Mouse (Mus musculus): ENCODE results near the gene Abcc12. TPM values are rescaled to one million over a fixed set of nuclear protein-coding genes. Genes with fewer than 3 reads are reported as not detected.

The Abcc12 gene
- total and polyA plus RNA-seq, 3 experiments = 0.10 TPM; not detected in 2

DNA sequence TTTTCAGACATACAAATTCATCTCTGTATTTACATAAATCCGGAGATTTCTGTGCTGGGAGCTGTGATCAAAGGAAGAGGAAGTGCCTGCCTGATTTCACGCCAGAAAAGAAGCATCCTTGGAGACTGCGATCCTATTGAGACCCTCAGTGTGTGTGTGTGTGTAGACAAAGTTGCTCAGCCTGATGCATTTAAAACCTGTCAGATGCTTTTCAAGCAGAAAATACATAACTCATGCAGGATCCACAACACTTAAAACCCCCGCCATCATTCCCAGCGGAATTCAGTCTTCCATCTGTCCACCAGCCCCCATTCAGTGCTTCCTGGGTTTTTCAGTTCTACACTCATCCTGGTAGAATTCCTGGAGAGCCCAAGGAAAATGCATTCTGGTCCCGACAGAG is 107.4 kb downstream of the Abcc12 start:
- no peak for DNase-seq
- H3K4me1 ChIP-seq (ENCODE audit: control insufficient read depth, insufficient read depth, low read length) = no peaks in the 10 kb centered on the region
- intact Hi-C loops (cut with DNase I) = no loop called here
- H3K36me3 ChIP-seq (ENCODE audit: control insufficient read depth, insufficient read depth, low read length) = no peaks in the 10 kb centered on the region
- H3K79me2 ChIP-seq (replicated peaks; ENCODE audit: control insufficient read depth, insufficient read depth, low read length) = no peaks in the 10 kb centered on the region
- no peak overlapping the region for H3K9ac ChIP-seq (ENCODE audit: low read depth, low read length)
- no peak overlapping the region for H3K27ac ChIP-seq
- H3K27me3 ChIP-seq (ENCODE audit: control insufficient read depth, insufficient read depth, low read length) = no peaks in the 10 kb centered on the region
- no peak for TF ChIP-seq POLR2A (IDR thresholded peaks at IDR 0.05; ENCODE audit: insufficient read depth, low read depth, low read length)
- no peak for TF ChIP-seq EP300 (IDR thresholded peaks at IDR 0.05; ENCODE audit: insufficient read depth, low read depth, low read length)
- no peak for TF ChIP-seq CTCF (IDR thresholded peaks at IDR 0.05)
- no peak overlapping the region for H3K4me3 ChIP-seq
- WGBS = 65% methylated on average over 6 of the region's 6 CpGs

DNA sequence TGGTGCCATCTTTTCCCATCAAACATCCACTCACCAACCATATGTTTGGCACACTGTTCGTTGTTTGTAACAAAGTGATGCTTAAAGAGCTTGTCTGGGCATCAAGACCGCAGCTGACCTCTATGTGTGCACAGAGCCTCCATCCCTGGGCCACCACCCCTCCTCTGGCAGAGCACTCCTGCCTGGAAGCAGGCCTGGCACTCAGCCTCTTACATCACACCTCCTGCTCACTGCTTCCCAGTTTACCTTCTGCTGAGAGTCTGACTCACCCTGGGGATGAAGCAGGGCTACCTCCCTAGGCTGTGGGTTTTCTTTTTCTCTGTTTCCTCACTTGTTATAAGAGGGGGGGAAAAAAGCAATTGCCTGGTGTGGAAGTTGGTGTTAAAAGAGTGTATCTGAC is 109.8 kb downstream of the Abcc12 start:
- Histone ChIP-seq H3K27me3 (ENCODE audit: control insufficient read depth, insufficient read depth, low read length) (no peaks in the 10 kb centered on the region), H3K27ac (no peak overlapping the region), H3K79me2 (replicated peaks; ENCODE audit: control insufficient read depth, insufficient read depth, low read length) (no peaks in the 10 kb centered on the region), H3K4me1 (ENCODE audit: control insufficient read depth, insufficient read depth, low read length) (no peaks in the 10 kb centered on the region), H3K36me3 (ENCODE audit: control insufficient read depth, insufficient read depth, low read length) (no peaks in the 10 kb centered on the region), H3K4me3 (no peak overlapping the region), H3K9ac (ENCODE audit: low read depth, low read length) (no peak overlapping the region)
- no peak for TF ChIP-seq CTCF (IDR thresholded peaks at IDR 0.05)
- no peak for TF ChIP-seq POLR2A (IDR thresholded peaks at IDR 0.05; ENCODE audit: insufficient read depth, low read depth, low read length)
- TF ChIP-seq EP300 (IDR thresholded peaks at IDR 0.05; ENCODE audit: insufficient read depth, low read depth, low read length) = no peak
- DNase-seq = no peak
- intact Hi-C loops (cut with DNase I) = no loop called here
- WGBS = 80% methylated on average over 2 of the region's 2 CpGs

DNA sequence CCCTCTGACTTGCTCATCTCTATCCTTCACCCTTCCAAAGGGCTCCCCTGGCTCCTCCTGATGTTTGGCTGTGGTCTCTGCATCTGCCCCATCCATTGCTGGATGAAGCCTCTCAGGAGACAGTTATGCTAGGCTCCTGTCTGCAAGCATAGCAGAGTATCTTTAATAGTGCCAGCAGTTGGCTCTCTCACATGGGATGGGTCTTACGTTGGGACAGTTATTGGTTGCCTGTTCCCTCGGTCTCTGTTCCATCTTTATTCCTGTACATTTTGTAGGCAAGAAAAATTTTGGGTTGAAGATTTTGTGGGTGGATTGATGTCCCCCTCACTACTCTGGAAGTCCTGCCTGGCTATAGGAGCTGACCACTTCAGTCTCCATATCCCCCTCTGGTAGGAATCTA is 117.3 kb downstream of the Abcc12 start:
- H3K9ac ChIP-seq (ENCODE audit: low read depth, low read length) = no peak overlapping the region
- no peaks in the 10 kb centered on the region for H3K27me3 ChIP-seq (ENCODE audit: control insufficient read depth, insufficient read depth, low read length)
- intact Hi-C loops (cut with DNase I) = no loop called here
- no peaks in the 10 kb centered on the region for H3K79me2 ChIP-seq (replicated peaks; ENCODE audit: control insufficient read depth, insufficient read depth, low read length)
- H3K4me3 ChIP-seq = no peak overlapping the region
- no peaks in the 10 kb centered on the region for H3K36me3 ChIP-seq (ENCODE audit: control insufficient read depth, insufficient read depth, low read length)
- DNase-seq = no peak
- H3K27ac ChIP-seq = no peak overlapping the region
- TF ChIP-seq CTCF (IDR thresholded peaks at IDR 0.05) (no peak), POLR2A (IDR thresholded peaks at IDR 0.05; ENCODE audit: insufficient read depth, low read depth, low read length) (no peak), EP300 (IDR thresholded peaks at IDR 0.05; ENCODE audit: insufficient read depth, low read depth, low read length) (no peak)
- 91% methylated on average over 2 of the region's 2 CpGs for WGBS
- H3K4me1 ChIP-seq (ENCODE audit: control insufficient read depth, insufficient read depth, low read length) = no peaks in the 10 kb centered on the region

- no peaks in the 10 kb centered on the region for H3K79me2 ChIP-seq (replicated peaks; ENCODE audit: control insufficient read depth, insufficient read depth, low read length)
- H3K9ac ChIP-seq (ENCODE audit: low read depth, low read length) = no peak overlapping the region
- TF ChIP-seq POLR2A (IDR thresholded peaks at IDR 0.05; ENCODE audit: insufficient read depth, low read depth, low read length) = no peak
- TF ChIP-seq EP300 (IDR thresholded peaks at IDR 0.05; ENCODE audit: insufficient read depth, low read depth, low read length) = no peak
- no peak for TF ChIP-seq CTCF (IDR thresholded peaks at IDR 0.05)
- no peak overlapping the region for H3K27ac ChIP-seq
- DNase-seq = no peak
- H3K36me3 ChIP-seq (ENCODE audit: control insufficient read depth, insufficient read depth, low read length) = no peaks in the 10 kb centered on the region
- H3K27me3 ChIP-seq (ENCODE audit: control insufficient read depth, insufficient read depth, low read length) = no peaks in the 10 kb centered on the region
- no peaks in the 10 kb centered on the region for H3K4me1 ChIP-seq (ENCODE audit: control insufficient read depth, insufficient read depth, low read length)
- H3K4me3 ChIP-seq = no peak overlapping the region
- WGBS = 79% methylated on average over 5 of the region's 5 CpGs
- intact Hi-C loops (cut with DNase I) = no loop called here
These were observed 120.1 kb downstream of the Abcc12 start for GRCm38 (mm10) chr8:86460372-86460771.

DNA sequence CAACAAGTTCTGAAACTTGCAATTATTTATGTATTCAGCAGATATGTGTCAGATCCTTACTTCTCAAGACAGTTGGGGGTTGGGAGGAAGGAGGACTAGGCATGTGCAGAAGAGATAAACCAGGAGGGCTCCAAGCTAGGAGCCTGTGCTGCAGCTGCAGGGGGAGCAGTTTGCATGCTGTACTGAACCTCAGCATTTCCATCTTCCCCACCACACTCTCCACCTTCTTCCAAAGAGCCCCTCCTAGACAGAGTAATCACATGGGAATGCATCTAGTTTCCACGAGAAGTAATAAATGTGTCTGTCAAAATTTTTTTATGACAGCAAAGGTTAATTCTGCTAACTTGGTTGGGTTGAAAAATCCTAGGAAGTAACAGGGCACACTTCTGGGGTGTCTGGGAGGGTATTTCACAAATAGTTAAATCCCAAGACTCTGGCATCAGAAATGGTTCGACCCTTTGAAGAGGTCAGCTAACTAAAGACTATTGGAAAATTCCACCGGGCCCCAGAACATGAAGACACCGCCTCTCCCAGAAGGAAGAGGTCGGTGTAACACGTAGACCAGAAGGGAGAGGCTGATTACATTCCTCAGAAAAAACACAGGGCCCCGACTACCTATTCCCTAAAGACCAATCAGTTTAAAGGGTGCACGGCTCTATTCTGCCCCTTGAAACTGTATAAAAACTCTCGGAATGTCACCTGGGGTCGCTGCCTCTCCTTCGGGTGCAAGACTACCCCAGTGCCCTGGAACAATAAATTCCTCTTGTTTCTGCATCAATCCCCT is 126.6 kb downstream of the Abcc12 start:
- TF ChIP-seq EP300 (IDR thresholded peaks at IDR 0.05; ENCODE audit: insufficient read depth, low read depth, low read length) = no peak
- no peak for TF ChIP-seq CTCF (IDR thresholded peaks at IDR 0.05)
- TF ChIP-seq POLR2A (IDR thresholded peaks at IDR 0.05; ENCODE audit: insufficient read depth, low read depth, low read length) = no peak
- Histone ChIP-seq H3K27me3 (ENCODE audit: control insufficient read depth, insufficient read depth, low read length) (no peaks in the 10 kb centered on the region), H3K4me1 (ENCODE audit: control insufficient read depth, insufficient read depth, low read length) (no peaks in the 10 kb centered on the region), H3K27ac (no peak overlapping the region), H3K4me3 (no peak overlapping the region), H3K9ac (ENCODE audit: low read depth, low read length) (no peak overlapping the region), H3K79me2 (replicated peaks; ENCODE audit: control insufficient read depth, insufficient read depth, low read length) (no peaks in the 10 kb centered on the region), H3K36me3 (ENCODE audit: control insufficient read depth, insufficient read depth, low read length) (no peaks in the 10 kb centered on the region)
- 69% methylated on average over 11 of the region's 11 CpGs for WGBS
- intact Hi-C loops (cut with DNase I) = no loop called here
- no peak for DNase-seq

DNA sequence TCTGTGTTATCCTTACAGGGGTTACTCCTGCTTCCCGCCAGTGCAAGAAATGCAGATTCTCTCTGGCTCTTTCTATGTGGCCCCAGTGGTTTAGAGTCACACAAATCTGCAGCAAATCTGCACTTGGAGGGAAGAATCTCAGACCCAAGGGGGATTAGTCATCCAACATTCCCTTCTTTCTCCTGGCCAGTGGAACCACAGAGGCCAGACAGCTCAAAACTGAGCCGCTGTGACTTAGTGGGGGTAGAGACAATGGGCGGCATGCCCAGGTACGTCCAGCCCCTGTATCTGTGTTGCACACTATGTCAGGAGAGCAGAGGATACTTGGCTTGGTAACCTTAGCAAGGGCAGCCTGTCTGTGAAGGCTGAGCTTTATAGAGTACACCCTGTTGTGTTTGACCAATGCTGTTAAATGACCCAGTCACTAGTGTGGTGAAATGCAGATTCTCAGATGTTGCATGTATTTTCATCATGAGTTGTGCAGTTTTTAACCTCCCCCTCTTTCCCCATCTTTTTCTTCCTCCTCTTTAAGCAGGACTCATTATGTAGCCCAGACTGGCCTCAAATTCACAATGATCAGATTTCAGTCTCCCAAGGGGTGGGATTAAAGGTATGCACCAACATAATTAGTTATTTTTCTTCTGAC is 130.5 kb downstream of the Abcc12 start:
- Histone ChIP-seq H3K4me3 (no peak overlapping the region), H3K36me3 (ENCODE audit: control insufficient read depth, insufficient read depth, low read length) (no peaks in the 10 kb centered on the region), H3K27ac (no peak overlapping the region), H3K4me1 (ENCODE audit: control insufficient read depth, insufficient read depth, low read length) (no peaks in the 10 kb centered on the region), H3K9ac (ENCODE audit: low read depth, low read length) (no peak overlapping the region), H3K79me2 (replicated peaks; ENCODE audit: control insufficient read depth, insufficient read depth, low read length) (no peaks in the 10 kb centered on the region), H3K27me3 (ENCODE audit: control insufficient read depth, insufficient read depth, low read length) (no peaks in the 10 kb centered on the region)
- no peak for TF ChIP-seq CTCF (IDR thresholded peaks at IDR 0.05)
- no peak for TF ChIP-seq EP300 (IDR thresholded peaks at IDR 0.05; ENCODE audit: insufficient read depth, low read depth, low read length)
- no peak for TF ChIP-seq POLR2A (IDR thresholded peaks at IDR 0.05; ENCODE audit: insufficient read depth, low read depth, low read length)
- DNase-seq = no peak
- intact Hi-C loops (cut with DNase I) = no loop called here
- 72% methylated on average over 4 of the region's 4 CpGs for WGBS

Data from heart, adult 2 months (tissue).